Mouse (Mus musculus) bone marrow, adult 2 months (tissue): ENCODE data around the gene Cpox.

Source experiments
- CTCF ChIP-seq: fragments of 200-500 bp; IDR thresholded peaks from 2 replicates; pipeline ENCODE4 v1.5.1; 2011; ENCODE audit warnings: low read length, control low read depth; ENCODE audit not compliant: control insufficient read depth, insufficient read depth
- POLR2A ChIP-seq: fragments of 200-500 bp; IDR thresholded peaks from 2 replicates; pipeline ENCODE4 v1.6.1; 2011; ENCODE audit warnings: low read depth, mild to moderate bottlenecking, control low read depth, low read length, borderline replicate concordance; ENCODE audit not compliant: control insufficient read depth

GRCm38 (mm10) chr16:58682870-58683269, 12.8 kb downstream of the Cpox start:
- TF ChIP-seq POLR2A (no peak), CTCF (no peak)
